ENCODE assay signal across 22 mouse cellular contexts in the genomic region with DNA sequence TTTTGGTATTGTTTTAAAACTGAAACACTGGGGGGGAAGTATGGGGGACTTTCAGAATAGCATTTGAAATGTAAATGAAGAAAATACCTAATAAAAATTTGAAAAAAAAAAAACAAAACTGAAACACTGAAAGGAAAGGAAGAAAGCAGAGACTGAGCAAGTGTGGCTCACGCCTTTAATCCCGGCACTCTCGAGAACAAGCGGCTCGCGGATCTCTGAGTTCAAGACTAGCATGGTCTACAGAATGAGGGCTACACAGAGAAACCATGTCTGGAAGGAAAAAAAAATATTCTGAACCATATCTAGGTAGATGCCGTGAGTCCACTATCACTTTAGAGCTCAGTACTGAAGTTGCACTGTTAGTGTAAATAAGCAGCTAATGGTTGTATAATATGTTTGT. TPM values are rescaled to one million over a fixed set of nuclear protein-coding genes. Genes with fewer than 3 reads are reported as not detected.
DNase-seq lines count a peak whose midpoint lies in the region; ATAC-seq and TF ChIP-seq lines count a peak whose summit lies in the region.
"Had no signal": no experiment of that assay in that cellular context is flagged by ENCODE, and none has a peak within 500 bp of the region (broad histone marks: within the 10 kb centered on the region; RNA-seq: fewer than 3 reads in every experiment).

No protein-coding gene starts in this region.

- H3K4me3 ChIP-seq in liver, embryonic 11.5 days (ENCODE audit: low read depth, low read length) = peak overlapping the region; percentile 88; the same call in 1 of the 2 replicates
- H3K4me3 ChIP-seq in G1E (ENCODE audit: low read depth, low read length) = peak overlapping the region; percentile 50; the same call in 1 of the 2 replicates
- peak overlapping the region; percentile 84 for H3K4me3 ChIP-seq in liver, embryonic 15.5 days (replicated peaks)
- H3K4me3 ChIP-seq: hindbrain, embryonic 15.5 days; limb, embryonic 12.5 days; midbrain, embryonic 15.5 days; neural tube, embryonic 15.5 days had no signal

- H3K36me3 ChIP-seq in liver, embryonic 11.5 days (ENCODE audit: control insufficient read depth, insufficient read depth, low read length) = peaks cover 17% of the 10 kb centered on the region
- H3K36me3 ChIP-seq in G1E (replicated peaks) = peaks cover 57% of the 10 kb centered on the region
- H3K36me3 ChIP-seq in liver, embryonic 15.5 days (replicated peaks) = peaks cover 59% of the 10 kb centered on the region

- H3K27me3 ChIP-seq in liver, embryonic 11.5 days (replicated peaks; ENCODE audit: control insufficient read depth, insufficient read depth, low read length) = no peaks in the 10 kb centered on the region
- H3K27me3 ChIP-seq in G1E (ENCODE audit: insufficient read depth, low read length) = no peaks in the 10 kb centered on the region
- no peaks in the 10 kb centered on the region for H3K27me3 ChIP-seq in liver, embryonic 15.5 days
- H3K27me3 ChIP-seq: hindbrain, embryonic 15.5 days; limb, embryonic 12.5 days; midbrain, embryonic 15.5 days; neural tube, embryonic 15.5 days had no signal

- no peak for TF ChIP-seq CTCF in G1E (IDR thresholded peaks at IDR 0.05; ENCODE audit: low read depth, low read length)

- ATAC-seq in liver, embryonic 11.5 days (replicated peaks; ENCODE audit: low FRiP score) = no peak
- ATAC-seq in G1E (ENCODE audit: extremely low read depth, insufficient number of reproducible peaks, low FRiP score, poor library complexity, severe bottlenecking) = no peak
- no peak for ATAC-seq in liver, embryonic 15.5 days (ENCODE audit: insufficient read depth)
- ATAC-seq: intestine, embryonic 16.5 days; lung, postnatal 0 days; midbrain, embryonic 15.5 days had no signal

- no peaks in the 10 kb centered on the region for H3K9me3 ChIP-seq in liver, embryonic 11.5 days (ENCODE audit: control insufficient read depth, low read length)
- H3K9me3 ChIP-seq in G1E (replicated peaks) = no peaks in the 10 kb centered on the region
- H3K9me3 ChIP-seq in liver, embryonic 15.5 days (replicated peaks) = no peaks in the 10 kb centered on the region
- H3K9me3 ChIP-seq: hindbrain, embryonic 15.5 days; midbrain, embryonic 15.5 days; neural tube, embryonic 15.5 days had no signal

- 84% methylated on average over 7 of the region's 7 CpGs for WGBS in liver, embryonic 11.5 days
- 70% methylated on average over 7 of the region's 7 CpGs for WGBS in liver, embryonic 15.5 days (ENCODE audit: insufficient replicate concordance)

- H3K4me1 ChIP-seq in liver, embryonic 11.5 days (replicated peaks; ENCODE audit: control insufficient read depth, insufficient read depth, low read length) = peaks cover 10% of the 10 kb centered on the region
- H3K4me1 ChIP-seq in G1E (ENCODE audit: insufficient read depth, low read depth, low read length) = peaks cover 24% of the 10 kb centered on the region
- H3K4me1 ChIP-seq in liver, embryonic 15.5 days (replicated peaks) = peaks cover 34% of the 10 kb centered on the region

- peak; percentile 70 for DNase-seq in heart, adult 11 months
- no peak for DNase-seq in heart, postnatal 4 days
- DNase-seq in liver, embryonic 11.5 days (ENCODE audit: low spot score) = no peak
- DNase-seq in liver (no peak), G1E (ENCODE audit: low spot score) (no peak)
- DNase-seq in cerebellum, postnatal 4 days (ENCODE audit: low spot score in 2 of 2) = no peak
- no peak for DNase-seq in adrenal gland, postnatal 4 days (ENCODE audit: low spot score in 2 of 2)
- DNase-seq: cerebellum, adult 8-10 months; gastrocnemius, postnatal 10 days; heart, adult 18-20 months; heart, postnatal 14 days; spleen, adult 18-20 months; thymus, adult 2 months had no signal

- no peak overlapping the region for H3K27ac ChIP-seq in liver, embryonic 11.5 days (ENCODE audit: low read depth, low read length)
- H3K27ac ChIP-seq in liver, embryonic 15.5 days (replicated peaks) = peak overlapping the region; percentile 98; the same call in 1 of the 2 replicates
- H3K27ac ChIP-seq: embryonic facial prominence, embryonic 10.5 days; hindbrain, embryonic 15.5 days; limb, embryonic 12.5 days; midbrain, embryonic 15.5 days; neural tube, embryonic 15.5 days had no signal

- H3K9ac ChIP-seq in liver, embryonic 11.5 days (ENCODE audit: low read depth, low read length) = no peak overlapping the region
- peak overlapping the region; percentile 42 for H3K9ac ChIP-seq in liver, embryonic 15.5 days
- H3K9ac ChIP-seq: hindbrain, embryonic 15.5 days; limb, embryonic 12.5 days; midbrain, embryonic 15.5 days; neural tube, embryonic 15.5 days had no signal

- H3K4me2 ChIP-seq in liver, embryonic 11.5 days = peak overlapping the region; percentile 74
- H3K4me2 ChIP-seq in liver, embryonic 15.5 days = peak overlapping the region; percentile 78

RNA-seq across cellular contexts. Expression of a gene that starts 2.3 kb away (rescaled TPM):
- 100 to 1,000 TPM; 146 TPM for total RNA-seq in heart, postnatal 4 days (2021)
- polyA plus RNA-seq in liver, embryonic 11.5 days (2014; fragmentation: Nextera tagmentation; extraction: Ambion mirVana) = 116 and 126 TPM in 2 replicates
- 261 and 300 TPM in 2 replicates for total RNA-seq in G1E (2014; fragmentation: Nextera tagmentation)
- total RNA-seq in G1E (2017) = 215 and 278 TPM in 2 replicates
- polyA plus RNA-seq in G1E (2012) = 7.0 and 9.5 TPM in 2 replicates
- 44.5 and 49.2 TPM in 2 replicates for polyA plus RNA-seq in liver, embryonic 15.5 days (2015; fragmentation: Nextera tagmentation; extraction: Ambion mirVana)
- total RNA-seq in adrenal gland, postnatal 4 days (2021) = 100 to 1,000 TPM; 111 to 127 TPM

RNA-seq across cellular contexts. Expression of a gene that starts 2.9 kb away (rescaled TPM):
- total RNA-seq in heart, postnatal 4 days (2021) = 100 to 1,000 TPM; 408 to 415 TPM
- polyA plus RNA-seq in liver, embryonic 11.5 days (2014; fragmentation: Nextera tagmentation; extraction: Ambion mirVana) = 917 and 938 TPM in 2 replicates
- total RNA-seq in G1E (2014; fragmentation: Nextera tagmentation) (379 and 391 TPM in 2 replicates), G1E (2017) (797 and 984 TPM in 2 replicates)
- 143 and 212 TPM in 2 replicates for polyA plus RNA-seq in G1E (2012)
- polyA plus RNA-seq in liver, embryonic 15.5 days (2015; fragmentation: Nextera tagmentation; extraction: Ambion mirVana) = 193 and 220 TPM in 2 replicates
- total RNA-seq in adrenal gland, postnatal 4 days (2021) = 100 to 1,000 TPM; 404 to 457 TPM

RNA-seq across cellular contexts. Expression of a gene that starts 20.9 kb away (rescaled TPM):
- total RNA-seq in heart, postnatal 4 days (2021) = 1 to 10 TPM; 1.0 to 1.1 TPM
- 94.1 and 108 TPM in 2 replicates for polyA plus RNA-seq in liver, embryonic 11.5 days (2014; fragmentation: Nextera tagmentation; extraction: Ambion mirVana)
- 254 and 313 TPM in 2 replicates for total RNA-seq in G1E (2014; fragmentation: Nextera tagmentation)
- total RNA-seq in G1E (2017) = 177 TPM in 2 replicates
- polyA plus RNA-seq in G1E (2012) = 151 and 155 TPM in 2 replicates
- polyA plus RNA-seq in liver, embryonic 15.5 days (2015; fragmentation: Nextera tagmentation; extraction: Ambion mirVana) = 207 and 217 TPM in 2 replicates
- 1 to 10 TPM; 5.8 to 8.9 TPM for total RNA-seq in adrenal gland, postnatal 4 days (2021)
- total RNA-seq: layer of hippocampus, postnatal 14 days had no signal

RNA-seq across cellular contexts. Expression of a gene that starts 35.2 kb away (rescaled TPM):
- 10 to 100 TPM; 88.7 to 91.2 TPM for total RNA-seq in heart, postnatal 4 days (2021)
- 298 and 328 TPM in 2 replicates for polyA plus RNA-seq in liver, embryonic 11.5 days (2014; fragmentation: Nextera tagmentation; extraction: Ambion mirVana)
- total RNA-seq in G1E (2014; fragmentation: Nextera tagmentation) (494 and 507 TPM in 2 replicates), G1E (2017) (182 and 184 TPM in 2 replicates)
- 72.4 and 97.2 TPM in 2 replicates for polyA plus RNA-seq in G1E (2012)
- 196 and 203 TPM in 2 replicates for polyA plus RNA-seq in liver, embryonic 15.5 days (2015; fragmentation: Nextera tagmentation; extraction: Ambion mirVana)
- 100 to 1,000 TPM; 132 to 140 TPM for total RNA-seq in adrenal gland, postnatal 4 days (2021)

Comparison
In these comparisons a context has a peak if more than half of its experiments do, and no peak if none do; other contexts are left out.
1. RNA of a gene that starts 20.9 kb away (total RNA-seq): 177 to 313 TPM in G1E; 5.8 to 8.9 TPM in adrenal gland, postnatal 4 days and 1.0 to 1.1 TPM in heart, postnatal 4 days; every median in the first group is over 10 times any median in the second.
2. Peak in every context shown above with its lines, with median percentiles within 50 percentile points of each other: H3K4me3 ChIP-seq.